Mouse (Mus musculus): ENCODE data around the gene C2cd5. TPM values are rescaled to one million over a fixed set of nuclear protein-coding genes. Genes with fewer than 3 reads are reported as not detected.

C2cd5 gene
- polyA plus RNA-seq, 1 experiment, result 57.2 TPM

DNA sequence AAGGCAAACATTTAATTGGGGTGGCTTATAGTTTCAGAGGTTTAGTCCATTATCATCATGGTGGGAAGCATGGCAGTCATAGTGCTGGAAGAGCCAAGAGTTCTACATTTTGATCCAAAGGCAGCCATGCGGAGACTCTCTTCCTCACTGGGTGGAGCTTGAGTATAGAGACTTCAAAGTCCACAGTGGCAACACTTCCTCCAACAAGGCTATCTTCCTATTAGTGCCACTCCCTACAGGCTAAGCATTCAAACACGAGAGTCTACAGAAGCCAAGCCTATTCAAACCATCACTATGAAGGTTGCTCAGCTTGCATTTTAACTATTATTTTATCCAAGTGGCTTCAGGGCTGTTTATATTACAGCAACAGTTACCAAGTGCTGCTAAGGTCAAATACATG lies 65.4 kb downstream of the C2cd5 start:
- no peak overlapping the region for H3K4me3 ChIP-seq (ENCODE audit: low read depth, low read length)
- no peaks in the 10 kb centered on the region for H3K9me3 ChIP-seq (replicated peaks; ENCODE audit: control insufficient read depth, insufficient read depth, low read length, poor library complexity, severe bottlenecking)
- no peaks in the 10 kb centered on the region for H3K27me3 ChIP-seq (ENCODE audit: control insufficient read depth, insufficient read depth, low read length, poor library complexity, severe bottlenecking)
- H3K9ac ChIP-seq (ENCODE audit: low read depth, poor library complexity, severe bottlenecking), result no peak overlapping the region
- TF ChIP-seq POLR2A (IDR thresholded peaks at IDR 0.05; ENCODE audit: insufficient read depth, low read length), result no peak
- TF ChIP-seq EP300 (IDR thresholded peaks at IDR 0.05; ENCODE audit: insufficient read depth, low read depth, low read length), result no peak
- no peak for TF ChIP-seq CTCF (IDR thresholded peaks at IDR 0.05; ENCODE audit: low read depth, low read length)
- H3K4me1 ChIP-seq (ENCODE audit: control insufficient read depth, insufficient read depth, low read length), result no peaks in the 10 kb centered on the region
- H3K27ac ChIP-seq (ENCODE audit: insufficient read depth, low read length), result no peak overlapping the region
- peaks cover 36% of the 10 kb centered on the region for H3K36me3 ChIP-seq (ENCODE audit: control insufficient read depth, insufficient read depth, low read length, poor library complexity, severe bottlenecking)

DNA sequence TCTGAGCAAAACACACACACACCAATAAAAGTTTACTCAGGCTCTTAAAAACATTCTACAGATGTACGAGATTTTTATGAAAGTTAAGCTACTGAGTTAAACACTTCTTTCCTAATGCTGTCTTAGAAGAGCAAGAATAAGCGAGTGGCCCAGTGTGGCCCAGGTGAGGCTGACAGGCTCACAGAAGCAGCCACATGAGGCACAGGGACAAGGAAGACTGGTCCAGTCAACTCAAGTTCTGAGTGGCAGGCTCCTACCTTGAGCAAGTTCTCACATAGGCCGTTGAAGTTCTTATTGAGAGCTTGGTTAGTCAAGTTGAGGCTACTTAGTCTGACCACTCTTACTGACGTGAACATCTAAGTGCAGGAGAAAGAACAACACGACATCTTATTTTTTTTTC lies 69.4 kb downstream of the C2cd5 start:
- Histone ChIP-seq H3K36me3 (ENCODE audit: control insufficient read depth, insufficient read depth, low read length, poor library complexity, severe bottlenecking) (peaks cover 24% of the 10 kb centered on the region), H3K9ac (ENCODE audit: low read depth, poor library complexity, severe bottlenecking) (no peak overlapping the region), H3K27me3 (ENCODE audit: control insufficient read depth, insufficient read depth, low read length, poor library complexity, severe bottlenecking) (no peaks in the 10 kb centered on the region), H3K4me3 (ENCODE audit: low read depth, low read length) (no peak overlapping the region), H3K27ac (ENCODE audit: insufficient read depth, low read length) (no peak overlapping the region), H3K9me3 (replicated peaks; ENCODE audit: control insufficient read depth, insufficient read depth, low read length, poor library complexity, severe bottlenecking) (no peaks in the 10 kb centered on the region), H3K4me1 (ENCODE audit: control insufficient read depth, insufficient read depth, low read length) (no peaks in the 10 kb centered on the region)
- TF ChIP-seq EP300 (IDR thresholded peaks at IDR 0.05; ENCODE audit: insufficient read depth, low read depth, low read length) (no peak), CTCF (IDR thresholded peaks at IDR 0.05; ENCODE audit: low read depth, low read length) (no peak), POLR2A (IDR thresholded peaks at IDR 0.05; ENCODE audit: insufficient read depth, low read length) (no peak)

DNA sequence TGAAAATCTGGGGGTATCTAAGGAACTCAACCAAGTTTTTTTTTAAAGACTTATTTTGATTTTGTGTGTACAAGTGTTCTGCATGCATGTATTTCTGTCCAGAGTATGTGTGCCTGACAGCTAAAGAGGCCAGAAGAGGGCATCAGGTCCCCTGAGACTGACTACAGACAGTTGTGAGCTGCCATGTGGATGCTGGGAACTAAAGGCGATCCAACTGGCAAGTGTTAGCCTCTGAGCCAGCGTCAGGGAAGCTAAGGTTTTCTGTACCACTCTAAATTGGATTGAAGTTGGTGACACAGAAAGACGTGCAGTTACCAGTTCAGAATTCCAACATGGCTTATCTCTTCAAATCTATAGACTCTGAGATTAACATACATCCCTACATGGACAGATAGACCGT lies 72.0 kb downstream of the C2cd5 start:
- Histone ChIP-seq H3K4me1 (ENCODE audit: control insufficient read depth, insufficient read depth, low read length) (no peaks in the 10 kb centered on the region), H3K9ac (ENCODE audit: low read depth, poor library complexity, severe bottlenecking) (no peak overlapping the region), H3K4me3 (ENCODE audit: low read depth, low read length) (no peak overlapping the region), H3K27ac (ENCODE audit: insufficient read depth, low read length) (no peak overlapping the region), H3K27me3 (ENCODE audit: control insufficient read depth, insufficient read depth, low read length, poor library complexity, severe bottlenecking) (no peaks in the 10 kb centered on the region), H3K36me3 (ENCODE audit: control insufficient read depth, insufficient read depth, low read length, poor library complexity, severe bottlenecking) (peaks cover 11% of the 10 kb centered on the region), H3K9me3 (replicated peaks; ENCODE audit: control insufficient read depth, insufficient read depth, low read length, poor library complexity, severe bottlenecking) (no peaks in the 10 kb centered on the region)
- no peak for TF ChIP-seq POLR2A (IDR thresholded peaks at IDR 0.05; ENCODE audit: insufficient read depth, low read length)
- no peak for TF ChIP-seq EP300 (IDR thresholded peaks at IDR 0.05; ENCODE audit: insufficient read depth, low read depth, low read length)
- no peak for TF ChIP-seq CTCF (IDR thresholded peaks at IDR 0.05; ENCODE audit: low read depth, low read length)

DNA sequence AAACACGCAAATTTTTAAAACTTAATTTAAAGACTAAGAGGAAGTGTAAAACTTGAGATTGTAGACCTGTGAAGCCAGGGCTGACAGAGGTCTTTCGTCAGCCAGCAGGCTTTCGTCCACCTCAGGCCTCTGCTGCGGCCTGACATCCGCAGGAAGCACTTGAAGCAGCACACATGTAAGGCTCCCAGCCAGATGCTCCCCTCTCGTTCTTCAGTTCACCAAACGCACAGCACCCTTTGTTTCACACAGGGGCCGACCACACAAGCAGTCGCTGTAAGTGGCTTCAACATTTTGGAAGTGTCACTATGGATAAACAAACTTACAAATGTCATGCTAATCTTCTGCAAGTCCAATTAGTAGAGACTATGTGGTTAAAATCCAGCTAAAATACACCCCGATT lies 72.5 kb downstream of the C2cd5 start:
- no peak for TF ChIP-seq CTCF (IDR thresholded peaks at IDR 0.05; ENCODE audit: low read depth, low read length)
- TF ChIP-seq EP300 (IDR thresholded peaks at IDR 0.05; ENCODE audit: insufficient read depth, low read depth, low read length), result no peak
- no peak for TF ChIP-seq POLR2A (IDR thresholded peaks at IDR 0.05; ENCODE audit: insufficient read depth, low read length)
- H3K9me3 ChIP-seq (replicated peaks; ENCODE audit: control insufficient read depth, insufficient read depth, low read length, poor library complexity, severe bottlenecking), result no peaks in the 10 kb centered on the region
- H3K9ac ChIP-seq (ENCODE audit: low read depth, poor library complexity, severe bottlenecking), result no peak overlapping the region
- H3K27ac ChIP-seq (ENCODE audit: insufficient read depth, low read length), result no peak overlapping the region
- no peak overlapping the region for H3K4me3 ChIP-seq (ENCODE audit: low read depth, low read length)
- peaks cover 11% of the 10 kb centered on the region for H3K36me3 ChIP-seq (ENCODE audit: control insufficient read depth, insufficient read depth, low read length, poor library complexity, severe bottlenecking)
- H3K27me3 ChIP-seq (ENCODE audit: control insufficient read depth, insufficient read depth, low read length, poor library complexity, severe bottlenecking), result no peaks in the 10 kb centered on the region
- no peaks in the 10 kb centered on the region for H3K4me1 ChIP-seq (ENCODE audit: control insufficient read depth, insufficient read depth, low read length)

DNA sequence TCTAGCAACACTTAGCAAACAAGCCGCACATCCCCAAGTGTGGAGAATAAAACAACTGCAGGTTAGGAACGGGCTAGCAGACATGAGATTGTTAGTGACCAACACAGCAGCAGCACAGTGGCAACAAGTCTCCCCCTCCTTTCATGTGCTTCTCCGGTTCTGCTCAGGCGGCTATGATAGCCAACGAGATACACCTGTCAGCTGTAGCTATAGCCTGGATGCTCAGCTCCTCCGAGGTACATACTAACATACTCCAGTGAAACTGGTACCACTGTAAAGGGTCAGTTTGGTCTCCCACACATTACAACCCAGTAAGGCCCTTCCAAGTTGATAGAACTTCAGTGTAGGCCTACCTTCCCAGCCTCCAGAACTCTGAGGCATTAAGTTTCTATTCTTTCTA lies 76.2 kb downstream of the C2cd5 start:
- Histone ChIP-seq H3K4me3 (ENCODE audit: low read depth, low read length) (no peak overlapping the region), H3K9me3 (replicated peaks; ENCODE audit: control insufficient read depth, insufficient read depth, low read length, poor library complexity, severe bottlenecking) (no peaks in the 10 kb centered on the region), H3K4me1 (ENCODE audit: control insufficient read depth, insufficient read depth, low read length) (no peaks in the 10 kb centered on the region), H3K27ac (ENCODE audit: insufficient read depth, low read length) (no peak overlapping the region), H3K9ac (ENCODE audit: low read depth, poor library complexity, severe bottlenecking) (no peak overlapping the region), H3K36me3 (ENCODE audit: control insufficient read depth, insufficient read depth, low read length, poor library complexity, severe bottlenecking) (no peaks in the 10 kb centered on the region; the same call in 1 of the 2 replicates), H3K27me3 (ENCODE audit: control insufficient read depth, insufficient read depth, low read length, poor library complexity, severe bottlenecking) (no peaks in the 10 kb centered on the region)
- no peak for TF ChIP-seq POLR2A (IDR thresholded peaks at IDR 0.05; ENCODE audit: insufficient read depth, low read length)
- TF ChIP-seq CTCF (IDR thresholded peaks at IDR 0.05; ENCODE audit: low read depth, low read length), result no peak
- no peak for TF ChIP-seq EP300 (IDR thresholded peaks at IDR 0.05; ENCODE audit: insufficient read depth, low read depth, low read length)

DNA sequence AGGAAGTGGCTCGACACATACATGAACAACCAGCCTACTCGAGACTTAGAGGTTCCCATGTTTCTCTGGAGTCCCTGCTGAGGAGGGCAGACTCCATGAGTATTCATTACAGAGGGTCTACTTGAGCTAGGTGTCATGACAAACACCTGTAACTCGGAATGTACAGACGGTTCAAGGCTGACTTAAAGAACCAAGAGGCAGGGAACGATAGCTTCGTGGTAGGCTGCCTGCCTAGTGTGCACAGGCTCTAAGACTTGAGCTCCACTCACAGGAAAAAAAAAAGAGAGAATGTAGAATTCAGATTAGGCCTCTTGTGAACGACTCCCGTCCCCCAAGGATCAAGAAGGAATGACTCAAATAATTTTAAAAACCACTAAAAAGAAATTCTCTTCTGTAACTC lies 78.2 kb downstream of the C2cd5 start:
- no peaks in the 10 kb centered on the region for H3K4me1 ChIP-seq (ENCODE audit: control insufficient read depth, insufficient read depth, low read length)
- H3K9me3 ChIP-seq (replicated peaks; ENCODE audit: control insufficient read depth, insufficient read depth, low read length, poor library complexity, severe bottlenecking), result no peaks in the 10 kb centered on the region
- no peaks in the 10 kb centered on the region; the same call in 1 of the 2 replicates for H3K36me3 ChIP-seq (ENCODE audit: control insufficient read depth, insufficient read depth, low read length, poor library complexity, severe bottlenecking)
- H3K27me3 ChIP-seq (ENCODE audit: control insufficient read depth, insufficient read depth, low read length, poor library complexity, severe bottlenecking), result no peaks in the 10 kb centered on the region
- H3K9ac ChIP-seq (ENCODE audit: low read depth, poor library complexity, severe bottlenecking), result no peak overlapping the region
- H3K27ac ChIP-seq (ENCODE audit: insufficient read depth, low read length), result no peak overlapping the region
- H3K4me3 ChIP-seq (ENCODE audit: low read depth, low read length), result no peak overlapping the region
- TF ChIP-seq EP300 (IDR thresholded peaks at IDR 0.05; ENCODE audit: insufficient read depth, low read depth, low read length) (no peak), CTCF (IDR thresholded peaks at IDR 0.05; ENCODE audit: low read depth, low read length) (no peak), POLR2A (IDR thresholded peaks at IDR 0.05; ENCODE audit: insufficient read depth, low read length) (no peak)

Data from ES-Bruce4 (cell line).